Mouse (Mus musculus): Measurements from ENCODE around the gene Olfr1133. TPM values are rescaled to one million over a fixed set of nuclear protein-coding genes. Genes with fewer than 3 reads are reported as not detected.

Gene Olfr1133
- polyA plus RNA-seq, 1 experiment from 2014 or later, result not detected

Other genes starting within 250 kb of the Olfr1133 start
- gene Olfr1123, start 230.7 kb downstream of the Olfr1133 start, polyA plus RNA-seq (2015; fragmentation: Nextera tagmentation; extraction: Ambion mirVana), result not detected in 2 replicates
- 0.06 TPM in 1 of 2 replicates, not detected in the other for gene Olfr1124, start 217.1 kb downstream of the Olfr1133 start, polyA plus RNA-seq (2015; fragmentation: Nextera tagmentation; extraction: Ambion mirVana)
- gene Olfr1126, start 193.4 kb downstream of the Olfr1133 start, polyA plus RNA-seq (2015; fragmentation: Nextera tagmentation; extraction: Ambion mirVana), result not detected in 2 replicates
- not detected in 2 replicates for gene Pramel7, start 150.3 kb downstream of the Olfr1133 start, polyA plus RNA-seq (2015; fragmentation: Nextera tagmentation; extraction: Ambion mirVana)
- gene Pramel6, start 140.8 kb downstream of the Olfr1133 start, polyA plus RNA-seq (2015; fragmentation: Nextera tagmentation; extraction: Ambion mirVana), result not detected in 2 replicates
- not detected in 2 replicates for gene Olfr153, start 115.6 kb downstream of the Olfr1133 start, polyA plus RNA-seq (2015; fragmentation: Nextera tagmentation; extraction: Ambion mirVana)
- gene Olfr1128, start 101.8 kb downstream of the Olfr1133 start, polyA plus RNA-seq (2015; fragmentation: Nextera tagmentation; extraction: Ambion mirVana), result not detected in 2 replicates
- not detected in 2 replicates for gene Olfr1129, start 73.5 kb downstream of the Olfr1133 start, polyA plus RNA-seq (2015; fragmentation: Nextera tagmentation; extraction: Ambion mirVana)
- gene Olfr1130, start 41.2 kb downstream of the Olfr1133 start, polyA plus RNA-seq (2015; fragmentation: Nextera tagmentation; extraction: Ambion mirVana), result not detected in 2 replicates
- not detected in 2 replicates for gene Olfr1131, start 20.3 kb downstream of the Olfr1133 start, polyA plus RNA-seq (2015; fragmentation: Nextera tagmentation; extraction: Ambion mirVana)
- not detected in 2 replicates for gene Olfr1132, start 9.8 kb downstream of the Olfr1133 start, polyA plus RNA-seq (2015; fragmentation: Nextera tagmentation; extraction: Ambion mirVana)
- not detected in 2 replicates for gene Olfr1134, start 11.1 kb upstream of the Olfr1133 start, polyA plus RNA-seq (2015; fragmentation: Nextera tagmentation; extraction: Ambion mirVana)
- gene Olfr1135, start 26.3 kb upstream of the Olfr1133 start, polyA plus RNA-seq (2015; fragmentation: Nextera tagmentation; extraction: Ambion mirVana), result not detected in 2 replicates
- gene Olfr1136, start 46.6 kb upstream of the Olfr1133 start, polyA plus RNA-seq (2015; fragmentation: Nextera tagmentation; extraction: Ambion mirVana), result not detected in 2 replicates
- not detected in 2 replicates for gene Olfr1137, start 65.8 kb upstream of the Olfr1133 start, polyA plus RNA-seq (2015; fragmentation: Nextera tagmentation; extraction: Ambion mirVana)
- gene Olfr1138, start 92.6 kb upstream of the Olfr1133 start, polyA plus RNA-seq (2015; fragmentation: Nextera tagmentation; extraction: Ambion mirVana), result not detected in 2 replicates
- gene Olfr1140, start 96.4 kb upstream of the Olfr1133 start, polyA plus RNA-seq (2015; fragmentation: Nextera tagmentation; extraction: Ambion mirVana), result not detected in 2 replicates
- not detected in 2 replicates for gene Olfr1141, start 106.6 kb upstream of the Olfr1133 start, polyA plus RNA-seq (2015; fragmentation: Nextera tagmentation; extraction: Ambion mirVana)
- not detected in 2 replicates for gene Olfr152, start 132.1 kb upstream of the Olfr1133 start, polyA plus RNA-seq (2015; fragmentation: Nextera tagmentation; extraction: Ambion mirVana)
- gene Olfr1143, start 153.2 kb upstream of the Olfr1133 start, polyA plus RNA-seq (2015; fragmentation: Nextera tagmentation; extraction: Ambion mirVana), result not detected in 2 replicates
- not detected in 2 replicates for gene Olfr1145, start 162.4 kb upstream of the Olfr1133 start, polyA plus RNA-seq (2015; fragmentation: Nextera tagmentation; extraction: Ambion mirVana)
- not detected in 2 replicates for gene Olfr1148, start 183.2 kb upstream of the Olfr1133 start, polyA plus RNA-seq (2015; fragmentation: Nextera tagmentation; extraction: Ambion mirVana)
- gene Olfr1150-ps1, start 196.6 kb upstream of the Olfr1133 start, polyA plus RNA-seq (2015; fragmentation: Nextera tagmentation; extraction: Ambion mirVana), result not detected in 2 replicates
- not detected in 2 replicates for gene Olfr1151, start 208.5 kb upstream of the Olfr1133 start, polyA plus RNA-seq (2015; fragmentation: Nextera tagmentation; extraction: Ambion mirVana)
- not detected in 2 replicates for gene Olfr1152, start 219.1 kb upstream of the Olfr1133 start, polyA plus RNA-seq (2015; fragmentation: Nextera tagmentation; extraction: Ambion mirVana)
- gene Olfr1153, start 247.6 kb upstream of the Olfr1133 start, polyA plus RNA-seq (2015; fragmentation: Nextera tagmentation; extraction: Ambion mirVana), result not detected in 2 replicates

Measured in lung, embryonic 16.5 days (tissue).